Mouse (Mus musculus): ENCODE results near the gene Lyz1.
"Not testable (repeated sequence)": the region's sequence is repeated elsewhere in the genome, so short reads cannot be mapped to it uniquely, and the experiment has no call there.

Lyz1 gene

DNA sequence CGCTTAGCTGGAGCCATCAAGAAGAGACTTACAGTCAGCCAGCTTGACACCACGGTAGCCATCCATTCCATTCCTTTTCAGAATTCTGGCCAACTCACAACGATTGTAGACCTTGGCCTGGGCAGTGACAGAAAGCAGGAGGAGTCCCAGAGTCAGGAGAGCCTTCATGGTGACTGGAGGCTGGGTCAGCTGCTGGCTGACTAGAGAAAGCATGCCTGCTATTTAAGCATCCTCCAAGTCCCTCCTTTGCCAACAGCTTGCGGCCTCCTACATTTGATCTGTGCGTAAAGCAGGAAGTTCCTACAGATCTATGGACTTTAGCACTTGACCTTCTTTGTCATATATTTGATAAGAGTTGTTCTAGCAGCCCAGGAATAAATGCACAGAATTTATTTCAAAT lies at the start of gene Lyz1:
TSS of gene Lyz1 (minus strand) at position 198 of the 400 bp plus-strand sequence.
- DNase-seq, result no peak

DNA sequence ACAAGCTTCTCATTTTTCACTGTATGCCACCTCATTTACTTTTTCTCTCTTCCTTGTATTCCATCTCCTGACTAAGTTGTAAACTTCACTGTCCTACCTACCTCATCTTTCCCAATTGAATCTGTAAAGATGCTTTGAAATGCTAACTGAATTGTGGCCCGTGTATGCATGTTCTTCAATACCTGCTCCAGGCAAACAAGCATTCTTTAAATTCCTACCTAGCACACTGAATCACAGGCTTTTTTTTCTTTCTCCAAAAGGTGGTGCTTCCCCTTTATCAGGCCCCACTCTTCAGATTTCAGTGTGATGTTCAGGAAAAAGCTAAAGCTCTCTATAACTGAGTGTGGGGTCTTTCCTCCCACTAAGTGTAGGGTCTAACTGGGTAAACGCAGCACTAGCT lies 49.7 kb upstream of the Lyz1 start:
- DNase-seq, result no peak

DNA sequence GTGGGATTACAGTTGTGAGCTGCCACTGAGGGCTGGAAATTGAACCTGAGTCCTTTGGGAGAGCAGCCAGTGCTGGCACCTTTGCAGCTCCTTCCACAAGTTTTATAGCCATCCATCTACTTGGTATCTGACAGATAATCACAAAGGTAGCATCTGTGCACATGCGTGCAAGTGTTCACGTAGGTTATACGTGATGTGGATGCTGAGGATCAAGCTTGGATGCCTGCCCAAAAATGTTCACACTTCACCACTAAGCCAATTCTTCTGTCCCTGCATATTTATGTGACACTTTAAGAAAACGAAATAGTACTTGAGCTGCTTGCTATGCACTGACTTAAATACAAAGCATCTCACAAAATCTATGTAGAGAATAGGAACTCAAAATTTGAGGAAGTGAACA lies 48.4 kb upstream of the Lyz1 start:
- no peak for DNase-seq

DNA sequence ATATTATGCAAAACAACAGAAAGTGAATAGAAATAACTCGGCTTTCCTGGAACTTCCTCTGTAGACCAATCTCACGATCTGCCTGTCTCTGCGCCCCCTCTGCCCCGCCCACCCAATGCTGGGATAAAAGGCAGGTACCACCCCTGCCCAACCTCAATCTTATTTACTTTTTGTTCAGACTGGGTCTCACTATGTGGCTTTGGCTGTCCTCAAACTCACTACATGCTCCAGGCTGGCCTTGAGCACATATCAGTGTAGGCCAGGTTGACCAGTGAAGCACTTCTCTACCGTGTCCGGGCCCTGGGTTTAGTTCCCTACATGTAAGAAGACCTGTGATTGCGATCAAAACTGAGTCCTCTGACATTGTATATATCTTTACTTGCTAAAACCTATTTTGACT lies 46.6 kb upstream of the Lyz1 start:
- peak; percentile 25 for DNase-seq

DNA sequence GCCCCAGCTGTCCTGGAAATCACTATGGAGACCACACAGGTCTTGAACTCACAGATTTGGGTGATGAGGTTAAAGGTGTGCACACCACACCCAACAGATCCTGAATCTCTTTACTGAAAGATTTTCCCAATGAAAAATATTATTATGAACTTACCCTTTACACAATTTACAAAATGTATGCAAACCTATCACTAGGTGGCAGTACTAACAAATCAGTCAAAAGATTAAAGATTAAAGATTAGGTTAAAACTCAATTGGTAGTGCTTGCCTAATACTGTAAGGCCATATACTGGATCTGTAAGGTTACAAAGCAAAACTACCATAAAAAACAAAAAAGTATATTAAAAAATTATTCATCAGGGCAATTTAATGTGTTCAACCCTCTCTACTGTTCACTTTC lies 45.3 kb upstream of the Lyz1 start:
- no peak for DNase-seq

DNA sequence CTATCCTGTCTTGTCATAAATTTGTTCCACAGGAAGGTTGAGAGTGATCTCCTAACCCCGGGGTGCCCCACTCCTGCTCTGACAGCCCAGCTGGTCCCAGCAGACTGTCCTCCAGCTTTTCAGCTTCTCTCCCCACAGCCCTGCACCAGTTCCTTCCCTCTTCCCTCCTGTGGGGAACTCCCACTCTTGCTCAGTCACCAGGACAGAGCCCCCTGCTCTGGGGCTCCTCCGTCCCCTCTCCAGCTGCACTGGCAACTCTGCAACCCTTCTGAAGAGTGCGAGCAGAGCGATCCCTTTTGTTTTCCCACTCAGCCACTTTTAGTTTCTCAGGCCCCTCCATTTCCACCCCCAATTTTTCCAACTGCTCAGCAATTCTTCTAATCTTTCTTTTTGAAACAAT lies 43.0 kb upstream of the Lyz1 start:
- no peak for DNase-seq

DNA sequence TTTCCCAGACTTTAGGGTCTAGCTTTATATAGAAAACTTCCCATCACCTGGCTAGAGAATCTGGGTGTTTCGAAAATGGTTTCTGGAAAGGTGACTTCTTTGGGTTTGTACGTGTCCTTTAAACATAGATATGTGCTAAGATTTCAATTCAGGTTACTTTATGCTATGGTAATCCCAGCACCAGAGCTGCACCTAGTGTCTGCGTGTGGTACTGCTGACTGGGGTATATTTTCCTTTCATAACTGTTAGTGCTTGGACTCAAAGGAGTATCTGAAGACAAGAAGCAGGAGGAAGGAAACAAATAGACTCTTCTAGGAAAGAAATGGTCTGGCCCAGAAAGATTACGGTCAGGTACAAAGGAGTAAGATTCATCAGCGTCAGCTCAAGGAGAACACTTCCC lies 37.9 kb upstream of the Lyz1 start:
- DNase-seq, result peak; percentile 56

DNA sequence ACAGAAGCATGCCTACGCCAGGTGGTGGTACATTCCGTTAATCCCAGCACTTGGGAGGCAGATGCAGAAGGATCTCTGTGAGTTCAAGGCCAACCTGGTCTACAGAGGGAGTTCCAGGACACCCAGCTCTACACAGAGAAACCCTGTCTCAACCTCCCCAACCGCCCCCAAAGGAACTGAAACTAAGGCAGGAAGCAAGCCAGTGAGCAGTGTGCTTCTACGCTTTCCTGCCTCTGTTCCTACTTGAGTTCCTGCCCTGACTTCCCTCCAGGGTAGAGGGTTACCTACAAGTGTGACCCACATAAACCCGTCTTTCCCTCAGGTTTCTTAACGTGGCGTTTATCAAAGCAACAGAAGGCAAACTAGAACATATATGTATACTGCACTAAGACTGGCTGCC lies 31.1 kb upstream of the Lyz1 start:
- no peak for DNase-seq

DNA sequence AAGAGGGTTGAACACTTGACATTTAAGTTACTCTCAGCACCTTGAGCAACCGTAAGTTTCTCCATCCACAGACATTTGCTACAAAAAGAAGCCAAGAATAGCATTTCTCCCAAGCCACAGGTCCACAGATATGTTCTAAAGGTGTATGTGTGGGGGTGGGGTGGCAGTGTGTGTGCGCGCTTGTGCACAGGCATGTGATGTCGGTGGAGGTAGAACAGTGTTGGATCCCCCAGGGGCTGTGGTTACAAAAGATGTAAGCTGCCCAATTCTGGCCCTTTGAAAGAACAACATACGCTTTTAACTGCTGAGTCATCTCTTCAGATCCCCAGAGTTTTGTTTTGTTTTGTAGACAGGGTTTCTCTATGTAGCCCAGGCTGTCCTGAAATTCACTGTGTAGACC lies 30.0 kb upstream of the Lyz1 start:
- DNase-seq, result no peak

DNA sequence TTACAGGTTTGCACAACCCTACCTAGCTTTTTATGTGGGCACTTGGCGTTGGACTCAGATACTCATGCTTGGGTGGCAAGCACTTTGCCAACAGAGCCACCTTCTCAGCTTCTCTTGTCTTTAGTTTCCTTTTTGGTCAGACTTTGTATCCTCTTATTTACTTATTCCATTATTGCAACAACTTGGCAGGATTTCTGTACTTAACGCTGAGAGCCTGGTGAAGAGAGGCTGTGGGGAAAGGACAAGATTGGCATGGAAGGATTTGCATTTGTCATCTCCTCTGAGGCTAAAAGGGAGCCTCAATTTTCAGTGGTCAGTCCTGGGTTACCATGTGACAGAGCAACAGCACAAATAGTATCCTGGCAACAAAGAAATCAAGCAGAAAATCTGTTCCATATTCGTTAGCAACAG lies 27.9 kb upstream of the Lyz1 start:
- DNase-seq, result no peak

DNA sequence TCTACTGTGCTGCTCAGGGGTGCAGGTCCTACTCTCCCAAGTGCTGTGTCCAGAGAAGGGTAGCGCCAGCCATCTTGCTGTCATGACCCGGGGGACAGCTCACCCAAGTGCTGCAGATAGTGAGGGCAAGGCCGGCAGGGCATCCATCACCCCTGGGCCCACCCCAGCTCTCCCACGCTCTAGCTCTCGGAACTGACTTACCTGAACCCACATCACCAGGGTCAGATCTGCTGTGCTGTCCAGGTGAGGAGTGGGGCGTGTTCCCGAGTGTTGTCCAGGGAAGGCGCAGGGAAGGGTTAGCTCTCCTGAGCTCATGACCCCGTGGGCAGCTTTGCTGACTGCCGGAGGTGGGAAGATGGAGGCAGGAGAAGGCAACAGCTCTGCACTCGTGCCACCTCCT lies 23.7 kb upstream of the Lyz1 start:
- DNase-seq, result no peak

DNA sequence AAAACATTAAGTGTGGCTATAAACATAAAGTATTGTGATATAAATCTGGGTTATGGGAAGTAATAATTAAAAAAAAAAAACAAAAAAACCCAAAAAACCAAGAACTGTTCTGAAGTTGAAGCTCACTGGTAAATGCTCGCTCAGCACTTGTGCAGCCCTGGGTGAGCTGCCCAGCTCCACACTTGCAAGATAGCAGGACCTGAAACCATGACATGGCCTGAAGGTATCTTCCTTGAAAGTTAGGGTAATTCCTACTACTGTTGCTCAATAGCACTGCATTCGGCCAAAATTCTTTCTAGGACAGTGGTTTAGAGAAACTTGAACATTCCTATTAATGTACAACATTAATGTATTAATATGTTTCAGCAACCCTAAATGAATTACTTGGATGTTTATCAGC lies 20.5 kb upstream of the Lyz1 start:
- DNase-seq, result no peak

DNA sequence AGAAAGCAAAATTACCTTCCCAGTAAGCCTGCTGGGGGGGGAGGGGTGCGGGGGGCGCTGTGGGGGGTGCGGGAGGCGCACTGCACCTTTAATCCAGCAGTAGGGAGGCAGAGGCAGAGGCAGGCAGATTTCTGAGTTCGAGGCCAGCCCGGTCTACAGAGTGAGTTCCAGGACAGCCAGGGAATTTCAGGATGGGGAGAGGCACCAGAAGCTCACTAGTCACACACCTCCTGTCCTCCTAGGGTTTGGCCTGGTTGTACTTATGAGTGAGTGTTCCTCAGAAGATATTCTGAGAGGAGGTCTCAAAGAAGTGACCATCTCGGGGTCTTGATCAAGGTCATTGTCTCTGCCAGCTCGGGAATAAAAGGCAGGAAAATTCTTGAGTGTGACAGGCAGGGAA lies 19.5 kb upstream of the Lyz1 start:
- DNase-seq, result no peak

DNA sequence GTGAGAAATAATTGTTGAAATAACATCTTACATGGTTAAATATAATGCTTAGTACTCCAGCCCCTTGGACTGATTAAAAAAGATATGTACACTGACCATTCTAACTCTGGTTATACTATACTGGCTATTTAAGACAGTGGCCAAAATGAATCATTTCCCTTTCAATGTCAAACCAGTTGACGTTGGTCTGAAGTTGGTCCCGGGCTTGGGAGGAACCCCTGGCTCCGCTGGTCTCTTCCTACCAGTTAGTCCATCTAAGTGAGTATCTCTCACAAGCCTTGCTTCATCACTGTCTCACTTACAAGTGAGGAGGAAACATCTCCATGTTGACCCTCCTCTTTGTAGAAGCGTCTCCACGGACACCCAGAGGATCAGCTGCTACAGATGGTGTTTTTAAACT lies 11.7 kb upstream of the Lyz1 start:
- DNase-seq, result no peak

DNA sequence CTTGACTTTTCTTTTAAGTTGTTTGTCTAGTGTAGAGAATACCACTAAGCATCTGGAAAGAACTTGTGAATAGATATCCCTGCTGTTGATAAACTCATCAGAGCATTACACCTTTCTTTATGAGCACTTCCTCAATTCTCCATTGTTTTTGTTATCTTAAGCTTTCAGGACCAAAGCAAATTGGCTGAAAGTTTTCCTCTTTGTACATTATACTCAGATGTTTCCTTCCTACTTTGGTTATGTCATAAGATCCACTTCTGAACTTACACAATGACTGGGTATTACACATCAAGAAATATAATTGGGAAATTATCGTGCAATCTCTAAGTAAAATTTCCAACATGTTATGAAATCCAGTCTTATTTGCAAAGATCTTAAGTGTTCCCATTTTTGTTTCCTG lies 9.0 kb upstream of the Lyz1 start:
- no peak for DNase-seq

DNA sequence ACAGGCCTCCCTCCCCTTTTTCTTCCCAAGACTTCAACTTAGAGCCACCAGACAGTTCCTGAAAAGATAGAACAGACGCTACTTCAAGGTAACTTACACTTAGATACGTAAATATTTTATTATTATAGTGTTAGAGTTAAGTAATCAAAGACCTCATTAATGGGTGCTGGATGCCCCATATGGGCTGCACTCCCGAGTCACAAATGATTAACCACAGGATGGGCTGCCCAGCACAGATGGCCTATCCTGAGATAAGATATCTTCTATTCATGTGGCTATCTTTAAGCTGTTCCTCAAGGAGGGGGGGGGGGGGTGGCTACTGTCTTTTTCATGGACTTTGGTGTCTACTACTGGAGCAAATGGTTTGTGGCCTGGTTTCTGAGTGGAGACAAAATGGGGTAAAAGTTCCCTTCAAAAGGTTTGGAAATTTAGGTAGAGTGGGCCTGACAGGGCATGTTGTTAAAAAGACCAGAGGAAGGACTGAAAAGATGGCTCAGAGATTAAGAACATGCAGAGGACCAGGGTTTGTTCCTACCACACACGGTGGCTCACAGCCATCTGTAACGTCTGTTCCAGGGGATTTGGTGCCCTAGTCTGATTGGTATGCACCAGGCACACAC lies 7.3 kb upstream of the Lyz1 start:
- no peak for DNase-seq

DNA sequence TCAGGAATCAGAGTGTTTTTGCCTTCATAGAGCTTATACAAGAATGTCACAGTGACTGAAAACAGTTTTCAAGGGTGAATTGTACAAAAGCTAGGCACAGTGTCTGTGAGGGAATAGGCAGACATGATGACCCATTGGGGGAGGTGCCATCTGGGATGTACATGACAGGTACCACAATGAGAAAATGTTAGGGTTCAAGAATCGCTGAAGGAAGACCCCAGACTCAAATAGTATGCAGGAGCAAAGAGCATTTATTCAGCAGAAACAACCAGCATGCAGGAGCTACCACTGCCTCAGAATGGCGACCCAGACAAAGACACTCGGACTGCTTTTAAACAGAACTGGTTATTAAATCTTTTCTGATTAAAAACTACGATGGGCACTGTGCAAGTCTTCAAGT lies 6.4 kb upstream of the Lyz1 start:
- no peak for DNase-seq

DNA sequence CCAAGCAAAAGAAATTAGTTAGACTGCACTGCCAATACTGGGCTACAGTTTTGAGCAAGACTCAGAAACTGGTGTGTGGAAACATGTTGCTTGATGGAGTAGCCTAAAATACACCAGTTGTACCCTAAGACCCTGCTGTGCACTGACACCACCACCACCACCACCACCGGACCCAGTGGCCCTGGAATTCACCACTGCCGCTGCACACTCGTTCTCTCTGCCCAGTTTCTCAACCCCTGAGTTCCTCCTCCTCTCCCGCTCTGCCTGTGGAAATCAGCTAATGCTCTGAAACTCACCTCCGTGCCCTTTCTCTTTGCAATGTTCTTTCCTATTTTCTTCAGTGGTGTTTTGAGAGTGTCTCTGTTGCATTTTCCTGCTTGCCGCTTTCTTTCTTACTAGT lies 5.7 kb upstream of the Lyz1 start:
- no peak for DNase-seq

DNA sequence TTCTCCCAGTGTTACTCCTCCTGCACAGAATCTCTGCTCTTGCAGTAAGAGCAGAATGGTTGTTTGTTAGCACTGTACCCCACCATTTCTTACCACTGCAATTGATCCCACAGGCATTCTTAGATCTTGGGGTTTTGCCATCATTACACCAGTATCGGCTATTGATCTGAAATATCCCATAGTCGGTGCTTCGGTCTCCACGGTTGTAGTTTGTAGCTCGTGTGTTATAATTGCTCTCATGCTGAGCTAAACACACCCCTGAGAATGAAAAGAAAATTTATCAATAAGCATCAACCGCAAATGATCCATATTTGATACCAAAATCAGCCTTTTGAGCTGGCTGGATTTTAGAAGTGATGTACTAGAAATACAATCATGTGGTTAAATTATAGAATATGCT lies 1.7 kb downstream of the Lyz1 start:
- DNase-seq, result not testable (repeated sequence)

DNA sequence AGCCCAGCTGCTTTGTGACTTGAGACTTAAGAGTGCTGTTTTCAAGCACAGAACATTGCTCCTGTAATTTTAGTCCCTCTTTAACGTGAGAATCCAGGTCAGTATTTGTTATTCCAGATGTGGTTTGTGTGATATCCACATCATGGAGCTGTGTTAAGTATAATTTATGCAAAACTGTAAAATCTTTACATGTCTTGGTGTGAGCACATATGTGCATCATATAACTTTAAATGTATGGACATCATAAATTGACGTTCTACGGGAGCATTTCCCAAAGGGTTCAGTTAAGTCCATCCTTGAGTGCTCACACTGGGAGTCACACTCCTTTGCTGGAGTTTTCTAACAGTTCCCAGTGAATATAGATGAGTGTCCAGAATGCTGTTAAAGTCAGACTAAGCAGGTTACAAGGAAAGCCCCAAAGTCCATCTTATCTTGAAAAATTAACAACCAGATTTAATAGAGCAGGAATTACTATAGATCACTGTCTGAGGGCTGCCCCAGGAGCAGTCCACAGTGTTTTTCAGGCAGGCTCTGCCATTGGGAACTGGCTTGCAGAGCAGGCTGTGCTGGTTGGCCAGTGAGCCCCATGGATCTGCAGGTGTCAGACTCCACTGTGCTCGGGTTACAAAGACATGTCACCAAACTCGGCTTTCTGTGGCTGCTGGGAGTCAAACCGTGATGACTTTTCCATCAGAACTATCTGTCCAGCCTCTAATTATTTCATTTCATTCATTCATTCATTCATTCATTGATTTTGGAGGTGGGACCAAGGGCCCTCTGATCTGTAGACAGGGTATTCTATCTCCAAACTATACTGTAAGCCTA lies 2.4 kb downstream of the Lyz1 start:
- no peak for DNase-seq

DNA sequence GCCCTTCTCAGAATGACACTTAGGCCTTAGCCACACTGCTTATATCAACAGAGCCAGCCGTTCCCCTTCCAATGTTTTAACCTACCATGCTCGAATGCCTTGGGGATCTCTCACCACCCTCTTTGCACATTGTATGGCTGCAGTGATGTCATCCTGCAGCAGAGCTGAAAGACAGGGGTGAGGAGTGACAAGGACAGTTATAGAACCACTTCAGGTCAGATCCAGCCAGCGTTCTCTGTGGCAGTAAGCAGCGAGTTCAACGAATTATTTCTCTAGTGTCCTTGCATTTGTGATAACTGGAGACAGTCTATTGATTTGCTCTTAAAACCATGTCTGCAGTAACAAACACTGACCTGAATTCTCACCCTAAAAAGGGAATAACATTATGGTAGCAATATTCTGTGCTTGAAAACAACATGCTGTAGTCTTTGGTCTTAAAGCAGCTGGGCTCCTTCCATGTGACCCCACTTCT lies 3.6 kb downstream of the Lyz1 start:
- not testable (repeated sequence) for DNase-seq

DNA sequence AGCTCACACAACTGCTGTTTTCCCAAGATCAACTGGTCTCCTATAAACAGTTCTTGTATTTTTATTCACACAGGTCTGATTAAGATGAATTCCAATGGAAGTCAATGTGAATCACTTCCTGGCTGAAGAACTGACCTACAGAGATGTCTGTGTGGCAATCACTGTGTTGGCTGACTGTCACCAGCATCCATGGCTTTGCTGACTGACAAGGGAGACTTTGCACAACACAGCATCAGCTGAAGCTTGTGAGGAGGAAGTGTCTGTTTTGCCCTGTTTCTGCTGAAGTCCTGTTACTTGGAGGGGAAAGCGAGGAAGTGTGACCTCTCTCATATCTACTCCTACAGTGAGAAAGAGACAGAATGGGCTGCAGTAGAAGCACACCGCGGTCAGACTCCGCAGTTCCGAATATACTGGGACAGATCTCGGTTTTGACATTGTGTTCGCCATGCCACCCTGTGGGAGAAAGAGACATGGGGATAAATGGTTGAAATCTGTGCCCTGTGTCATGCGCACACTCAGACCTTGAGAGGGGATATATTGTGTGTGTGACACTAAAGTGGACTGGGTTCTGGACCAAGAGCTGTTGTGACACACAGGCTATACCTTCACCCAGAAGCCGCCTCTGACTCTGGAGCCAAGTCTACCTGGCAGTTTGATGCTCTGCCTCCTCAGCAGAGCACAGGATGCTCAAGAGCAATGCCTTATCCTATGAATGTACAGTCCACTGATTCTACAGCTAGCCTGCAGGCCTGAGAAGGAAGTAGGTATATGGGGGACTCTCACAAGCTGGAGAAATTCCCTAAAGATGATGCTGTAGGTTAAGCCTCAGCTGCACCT lies 4.3 kb downstream of the Lyz1 start:
- no peak for DNase-seq

DNA sequence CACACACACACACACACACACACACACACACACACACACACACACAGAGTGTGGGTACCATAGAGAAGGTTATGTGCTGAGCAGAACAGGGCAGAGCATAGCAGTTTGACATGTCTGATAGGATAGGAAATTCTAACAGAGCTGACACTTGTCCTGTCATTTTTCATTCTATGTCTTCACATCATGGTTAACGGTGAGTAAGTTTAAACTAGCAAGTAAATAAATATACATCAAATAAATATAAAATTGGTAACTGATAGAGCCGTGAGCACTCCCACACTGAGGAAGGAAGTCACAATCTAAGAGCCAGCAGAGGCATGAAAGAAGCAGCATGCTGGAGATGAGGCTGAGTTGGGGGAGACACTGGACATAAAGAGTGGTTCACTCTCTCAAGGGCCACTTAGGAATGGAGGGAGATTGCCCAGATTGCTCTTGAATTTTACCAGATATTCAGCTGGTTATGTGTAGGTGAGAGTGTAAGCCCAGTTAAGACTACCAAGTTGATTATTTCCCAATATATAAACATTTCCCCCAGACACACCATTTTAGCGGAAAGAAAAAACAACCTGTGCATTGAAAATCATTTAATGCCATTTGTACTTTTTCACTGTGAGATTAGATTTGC lies 5.3 kb downstream of the Lyz1 start:
- no peak for DNase-seq

Data from thymus, postnatal 4 days (tissue).